Mouse (Mus musculus) stomach, adult 2 months (tissue): ENCODE data around the gene Nacc2. TPM values are rescaled to one million over a fixed set of nuclear protein-coding genes. Genes with fewer than 3 reads are reported as not detected.

Experiments
- polyA plus RNA-seq: library from polyadenylated mRNA; depleted of rRNA; stranded (reverse); fragments of >200 nt; gene quantifications from 2 replicates; pipeline ENCODE4 v1.2.3, GENCODE M21; 2012; rRNA removed

Nacc2 gene
- polyA plus RNA-seq: 22.4 and 33.1 TPM in 2 replicates

GRCm38 (mm10) chr2:26123079-26123648 is at the start of gene Nacc2:
Nacc2 (minus strand) TSS chr2:26123220.

GRCm38 (mm10) chr2:26021561-26022257 is 101.3 kb downstream of the Nacc2 start, which contains the start of gene Ubac1:
Ubac1 (minus strand) TSS chr2:26021747.

Other genes with a start within 250 kb of the Nacc2 start
- 1.1 and 1.3 TPM in 2 replicates for gene Camsap1, start 139.9 kb downstream of the Nacc2 start, polyA plus RNA-seq
- gene Ubac1, start 101.5 kb downstream of the Nacc2 start, polyA plus RNA-seq: 26.6 and 29.2 TPM in 2 replicates
- gene Lhx3, start 85.1 kb upstream of the Nacc2 start, polyA plus RNA-seq: 0.11 and 0.25 TPM in 2 replicates
- gene Qsox2, start 114.3 kb upstream of the Nacc2 start, polyA plus RNA-seq: 7.0 and 9.2 TPM in 2 replicates
- gene Ccdc187, start 171.3 kb upstream of the Nacc2 start, polyA plus RNA-seq: 0.48 and 0.97 TPM in 2 replicates
- 11.7 and 17.3 TPM in 2 replicates for gene Gpsm1, start 192.3 kb upstream of the Nacc2 start, polyA plus RNA-seq
- gene Dnlz, start 228.9 kb upstream of the Nacc2 start, polyA plus RNA-seq: 15.0 and 20.4 TPM in 2 replicates
- gene Card9, start 237.7 kb upstream of the Nacc2 start, polyA plus RNA-seq: 2.2 and 3.2 TPM in 2 replicates